Mouse (Mus musculus): ENCODE measurements around the gene Smok2b.
"Not testable (repeated sequence)": the region's sequence is repeated elsewhere in the genome, so short reads cannot be mapped to it uniquely, and the experiment has no call there.

DNA sequence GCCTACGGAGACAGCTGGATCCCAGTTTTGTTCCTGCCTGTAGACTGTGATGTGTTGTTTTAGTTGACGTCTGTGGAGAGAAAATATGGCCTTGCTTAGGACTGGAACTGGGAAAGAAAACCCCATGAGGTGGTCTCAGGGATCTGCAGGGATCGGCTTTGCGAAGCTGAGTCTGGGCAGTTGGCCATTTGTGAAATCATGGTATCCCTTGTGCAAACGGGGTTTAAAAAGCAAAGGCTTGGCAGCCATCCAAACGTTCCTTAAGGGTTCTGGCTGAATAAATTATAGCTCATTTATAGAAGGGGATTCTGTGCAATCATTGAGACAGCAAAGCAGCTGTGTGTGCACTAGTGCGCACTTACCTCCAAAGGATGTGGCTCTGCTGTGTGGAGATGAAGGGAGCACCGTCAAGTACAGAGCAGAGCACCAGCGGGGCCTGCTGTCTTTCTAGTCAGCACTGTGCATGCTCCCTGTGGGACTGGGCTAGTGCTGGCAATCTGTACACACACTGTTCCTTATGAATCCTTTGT, 30.1 kb upstream of the Smok2b start:
- not testable (repeated sequence) for TF ChIP-seq POLR2A (IDR thresholded peaks at IDR 0.05; ENCODE audit: control insufficient read depth, low read depth, low read length); CTCF (IDR thresholded peaks at IDR 0.05; ENCODE audit: control insufficient read depth, insufficient read depth, insufficient replicate concordance, low read depth, low read length)

Data from testis, adult 2 months (tissue).